Mouse (Mus musculus): ENCODE data around the gene Gm37240.
A peak's percentile ranks its signal among the peaks of the same experiment; 100 is the strongest.

Gm37240 gene

DNA sequence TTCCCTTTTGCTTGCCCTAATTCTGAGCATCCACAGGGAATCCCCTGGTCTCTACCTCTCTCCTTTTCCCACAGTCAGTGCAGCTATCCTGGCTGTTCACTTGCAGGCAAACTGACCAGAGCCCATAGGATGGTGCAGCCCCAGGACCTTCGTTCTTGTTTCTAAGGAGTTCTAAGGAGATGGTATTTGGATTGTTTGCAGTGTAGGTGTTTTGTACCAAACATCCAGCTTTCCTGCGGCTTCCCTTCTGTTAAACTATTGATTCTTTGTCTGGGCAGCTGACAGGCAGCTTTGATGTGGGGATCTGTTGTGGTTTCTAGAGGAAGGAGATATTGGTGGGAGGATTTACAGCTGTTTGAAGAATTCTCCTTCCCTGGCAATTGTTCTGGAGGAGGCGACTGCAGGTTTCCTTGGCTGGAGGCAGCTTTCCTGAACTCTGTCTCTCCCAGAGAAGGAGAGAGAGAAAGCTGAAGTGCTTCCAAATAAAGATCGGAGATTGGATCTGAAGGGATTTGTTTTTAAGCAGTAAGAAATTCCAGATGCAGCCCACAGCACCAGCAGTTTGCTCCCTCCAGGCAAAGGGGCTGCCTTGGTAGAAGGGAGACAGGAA is 573.6 kb downstream of the Gm37240 start:
- DNase-seq: no peak

DNA sequence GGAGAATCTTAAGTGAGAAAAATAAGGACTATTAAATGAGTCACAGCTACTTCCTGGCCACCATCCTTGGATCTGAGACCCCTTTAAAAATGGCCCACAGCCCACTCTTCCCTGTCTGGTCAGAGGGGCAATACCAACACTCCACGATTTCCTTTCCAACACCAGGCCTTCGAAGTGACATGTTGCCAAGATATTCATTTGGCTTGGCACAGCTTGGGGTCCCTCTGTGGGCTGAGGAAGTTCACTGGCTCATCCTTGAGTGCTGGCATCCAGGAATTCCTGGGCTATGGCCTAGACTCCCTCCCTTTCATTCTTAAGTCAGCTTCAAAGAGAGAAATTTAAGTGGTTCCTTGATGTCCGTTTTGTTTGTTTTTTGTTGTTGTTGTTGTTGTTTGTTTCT is 576.1 kb downstream of the Gm37240 start:
- no peak for DNase-seq

DNA sequence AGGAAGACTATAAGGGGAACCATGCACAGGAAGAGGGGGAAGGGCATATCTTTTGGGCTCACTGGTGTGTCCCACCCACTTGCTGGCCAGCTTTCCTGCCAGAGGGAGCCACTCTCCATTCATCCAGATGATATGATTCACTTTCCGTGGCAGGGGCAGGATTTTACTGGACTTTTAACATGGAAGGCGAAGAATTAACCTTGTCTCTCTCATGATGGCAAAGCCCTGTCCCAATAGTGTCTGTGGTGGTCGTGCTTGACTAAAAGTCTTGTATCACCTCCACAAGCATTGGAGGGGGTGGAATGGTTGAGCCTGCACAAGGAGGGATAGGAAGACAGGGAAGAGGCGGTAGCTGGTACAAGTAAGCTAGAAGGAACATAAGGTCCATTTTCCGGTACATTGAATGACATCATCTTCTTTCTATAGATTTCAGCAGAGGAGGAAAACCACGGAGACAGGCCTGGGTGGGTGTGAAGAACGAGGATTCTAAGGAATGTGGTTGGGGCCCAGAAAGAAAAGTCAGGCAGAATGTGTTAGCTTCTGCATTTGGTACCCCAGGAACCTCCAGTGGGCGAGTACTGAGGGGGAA is 576.8 kb downstream of the Gm37240 start:
- no peak for DNase-seq

DNA sequence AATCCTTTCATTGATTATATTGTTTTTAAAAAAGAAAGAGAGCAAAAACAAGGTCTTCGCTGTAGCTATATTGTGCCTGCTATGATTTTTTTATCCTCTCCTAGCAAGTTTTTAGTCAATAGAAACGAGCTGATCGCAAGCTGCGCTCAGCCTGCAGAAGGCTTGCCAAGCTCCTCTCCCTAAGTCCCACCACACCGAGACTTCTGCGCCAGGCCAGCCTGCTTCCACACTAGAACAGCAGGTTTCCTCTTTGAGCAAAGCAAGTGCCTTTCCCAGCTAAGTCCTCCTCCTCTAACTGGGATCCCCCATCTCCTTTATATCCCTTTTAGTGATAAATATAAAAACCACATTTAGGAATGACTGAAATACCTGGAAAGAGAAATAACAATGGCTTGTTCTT is 578.1 kb downstream of the Gm37240 start:
- no peak for DNase-seq

DNA sequence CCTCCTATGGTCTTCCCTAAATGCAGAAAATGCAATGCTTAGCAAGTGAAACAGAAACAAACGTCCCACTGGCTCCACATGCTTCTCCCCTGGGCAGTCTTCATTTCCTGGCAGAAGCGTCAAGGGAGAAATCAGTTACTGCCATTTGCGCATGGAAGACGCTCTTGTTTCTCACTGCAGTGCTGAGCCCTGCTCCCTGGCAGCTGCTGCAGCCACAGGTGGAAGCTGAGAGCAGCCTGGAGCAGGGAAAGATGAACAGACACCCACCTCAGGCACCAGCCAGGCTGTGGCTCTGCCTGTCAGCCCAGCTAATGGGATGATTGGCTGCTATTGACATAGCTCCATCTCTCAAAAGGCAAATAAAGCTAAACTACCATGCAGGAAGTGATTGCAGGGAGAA is 578.6 kb downstream of the Gm37240 start:
- DNase-seq: no peak

DNA sequence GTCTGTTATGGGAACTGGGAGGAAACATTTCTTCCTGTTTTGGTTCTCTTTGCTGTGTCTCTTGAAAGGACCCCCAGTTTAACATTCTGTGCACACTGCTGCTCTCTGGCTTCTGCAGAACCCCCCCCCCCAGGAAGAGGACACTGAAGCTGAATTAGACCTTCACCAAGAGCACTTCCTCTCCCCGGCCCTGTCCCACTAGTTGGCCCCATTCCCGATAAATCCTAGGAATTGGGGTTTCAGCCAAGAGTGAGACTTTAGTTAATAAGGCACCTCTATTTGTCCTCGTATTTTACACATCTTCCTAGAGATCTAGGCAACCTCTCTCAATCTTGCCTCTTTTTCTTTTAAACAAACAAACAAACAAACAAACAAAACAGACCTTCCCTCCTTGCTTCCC is 585.5 kb downstream of the Gm37240 start:
- no peak for DNase-seq

DNA sequence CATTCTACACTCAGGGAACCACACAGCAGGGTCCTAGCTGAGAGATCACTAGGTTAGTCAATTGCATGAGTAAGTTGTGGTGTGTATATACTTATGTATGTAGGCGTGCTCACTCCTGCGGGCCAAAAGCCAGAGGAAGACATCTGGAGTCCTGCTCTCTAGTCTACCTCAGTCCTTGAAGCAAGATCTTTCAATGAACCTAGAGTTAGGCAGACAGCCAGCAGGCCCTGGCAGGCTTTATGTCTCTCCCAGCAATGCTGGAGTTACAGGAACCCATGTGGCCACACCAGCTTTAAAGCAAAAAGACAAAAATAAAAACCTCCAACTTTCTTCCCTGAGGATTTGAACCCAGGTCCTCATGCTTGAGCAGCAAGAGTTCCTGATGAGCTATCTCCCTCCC is 586.0 kb downstream of the Gm37240 start:
- no peak for DNase-seq

DNA sequence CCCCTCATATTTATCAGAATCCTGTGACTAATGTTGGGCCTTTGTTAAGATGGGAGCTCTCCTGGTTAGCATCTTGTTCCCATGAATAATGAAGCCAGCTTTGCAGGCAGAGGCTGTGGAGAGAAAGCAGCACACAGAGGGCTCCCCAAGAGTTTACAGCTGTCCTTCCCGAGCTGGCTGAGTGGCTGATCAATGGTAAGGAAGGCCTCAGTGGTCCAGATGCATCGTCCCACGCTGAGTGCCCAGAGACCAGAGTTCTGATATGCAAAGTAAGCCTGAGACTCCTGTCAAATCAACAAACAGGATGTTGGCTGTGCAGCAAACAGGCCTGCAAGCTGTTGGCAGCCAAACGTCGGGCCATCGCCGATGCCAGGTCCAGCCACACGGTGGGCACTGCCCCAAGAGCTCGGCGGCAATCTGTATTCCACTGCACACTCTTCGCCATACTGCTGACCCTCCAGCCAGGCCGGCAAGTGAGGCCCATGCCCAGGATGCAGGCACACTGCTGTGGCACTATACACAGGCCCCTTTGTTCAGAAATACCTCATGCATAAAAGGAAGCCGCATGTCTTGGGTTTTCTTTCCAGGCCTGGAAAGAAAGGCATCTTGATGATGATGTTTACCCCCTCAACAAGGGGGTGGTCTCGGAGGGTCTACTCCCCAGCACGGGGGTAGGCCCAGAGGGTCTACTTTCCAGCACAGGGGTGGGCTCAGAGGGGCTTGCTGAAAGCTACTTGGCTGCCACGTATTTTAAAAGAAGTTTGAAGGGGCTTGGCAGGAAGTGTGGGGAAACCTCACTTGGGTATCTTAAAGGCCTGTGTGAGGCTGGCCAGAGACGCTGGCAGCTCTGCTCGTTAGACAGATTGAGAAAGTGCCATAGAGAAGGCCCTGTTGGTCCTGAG is 587.4 kb downstream of the Gm37240 start:
- no peak for DNase-seq

DNA sequence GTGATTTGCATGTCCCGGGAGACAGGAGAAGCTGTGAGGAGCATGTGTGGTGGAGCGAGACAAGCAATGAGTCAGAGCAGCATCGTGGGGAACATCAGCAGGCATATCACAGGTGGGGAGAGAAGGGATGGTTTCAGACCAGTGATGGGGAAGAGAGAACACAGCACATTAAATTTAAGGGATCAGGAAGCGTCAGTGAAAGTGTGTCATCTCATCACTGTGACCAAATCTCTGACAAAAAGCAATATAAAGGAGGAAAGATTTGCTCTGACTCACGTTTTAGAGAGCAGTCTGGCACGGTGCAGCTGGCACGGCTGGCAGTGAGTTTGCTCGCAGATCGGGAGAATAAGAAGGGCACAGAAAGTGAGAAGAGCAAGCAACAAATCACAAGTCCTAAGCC is 592.1 kb downstream of the Gm37240 start:
- no peak for DNase-seq

DNA sequence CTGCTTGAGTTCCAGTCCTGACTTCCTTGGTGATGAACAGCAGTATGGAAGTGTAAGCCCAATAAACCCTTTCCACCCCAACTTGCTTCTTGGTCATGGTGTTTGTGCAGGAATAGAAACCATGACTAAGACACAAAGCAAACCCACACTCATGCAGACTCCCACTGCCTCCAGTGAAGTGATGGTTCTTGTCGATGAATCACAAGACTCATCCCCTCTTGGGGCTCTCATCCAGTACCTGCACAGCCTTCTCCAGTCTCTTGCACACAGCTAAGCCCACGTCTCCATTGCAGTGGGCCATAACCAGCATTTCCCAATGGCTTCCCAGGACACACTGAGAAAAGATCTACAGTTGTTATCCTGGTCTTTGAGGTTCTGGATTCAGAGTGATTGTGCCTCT is 599.7 kb downstream of the Gm37240 start:
- DNase-seq: no peak

DNA sequence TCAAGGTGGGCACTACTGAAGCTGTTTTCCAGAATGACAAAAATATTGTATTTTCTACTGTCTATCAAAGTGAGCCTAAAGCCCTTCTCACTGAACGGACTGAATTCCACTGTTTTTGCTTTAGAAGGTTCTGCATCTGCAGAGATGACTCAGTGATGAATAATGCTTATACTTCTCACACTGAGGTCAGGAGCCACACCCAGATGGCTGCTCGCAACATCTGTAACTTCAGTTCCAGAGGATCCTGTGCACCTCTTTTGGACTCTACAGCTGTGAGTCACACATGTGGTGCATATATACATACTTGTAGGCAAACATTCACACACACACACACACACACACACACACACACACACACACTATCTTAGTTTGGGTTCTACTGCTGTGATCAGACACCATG is 602.8 kb downstream of the Gm37240 start:
- DNase-seq: no peak

DNA sequence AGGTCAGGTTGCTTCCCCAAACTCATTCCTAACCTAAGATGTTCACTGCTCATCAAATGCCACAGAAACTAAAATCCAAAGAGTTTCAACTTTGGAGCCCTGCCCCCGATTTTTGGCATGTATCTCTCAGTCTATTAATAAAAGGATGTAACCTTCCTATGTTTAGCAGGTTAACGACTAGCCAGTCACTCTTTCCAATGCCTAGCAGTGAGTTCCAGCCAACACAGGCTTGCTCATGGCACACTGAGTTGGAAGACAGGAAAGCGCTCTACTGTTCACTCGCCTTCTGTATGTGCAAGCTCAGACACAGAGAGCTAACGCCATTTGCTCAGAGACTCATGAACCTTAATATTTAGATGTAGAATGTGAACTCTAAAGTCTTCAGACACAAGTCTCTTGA is 604.5 kb downstream of the Gm37240 start:
- DNase-seq: no peak

DNA sequence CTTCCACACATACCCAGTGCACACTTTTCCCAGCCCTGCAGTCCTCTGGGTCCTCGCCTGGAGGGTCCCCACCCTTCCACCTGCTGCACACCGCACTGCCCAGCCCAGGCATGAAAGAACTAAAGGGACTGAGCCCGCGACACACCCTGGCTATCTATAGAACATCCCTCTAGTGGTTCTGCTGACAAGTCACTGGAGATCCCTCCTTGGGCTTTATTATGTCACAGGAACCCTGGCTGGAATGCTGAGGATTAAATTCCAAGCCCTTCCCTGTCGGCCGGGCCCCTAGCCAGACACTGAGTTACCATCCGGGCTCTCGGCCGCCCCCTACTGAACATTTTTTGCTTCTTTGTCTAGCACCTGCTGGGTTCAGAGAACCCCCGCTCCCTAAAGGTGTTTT is 612.2 kb downstream of the Gm37240 start:
- DNase-seq: peak; percentile 28

DNA sequence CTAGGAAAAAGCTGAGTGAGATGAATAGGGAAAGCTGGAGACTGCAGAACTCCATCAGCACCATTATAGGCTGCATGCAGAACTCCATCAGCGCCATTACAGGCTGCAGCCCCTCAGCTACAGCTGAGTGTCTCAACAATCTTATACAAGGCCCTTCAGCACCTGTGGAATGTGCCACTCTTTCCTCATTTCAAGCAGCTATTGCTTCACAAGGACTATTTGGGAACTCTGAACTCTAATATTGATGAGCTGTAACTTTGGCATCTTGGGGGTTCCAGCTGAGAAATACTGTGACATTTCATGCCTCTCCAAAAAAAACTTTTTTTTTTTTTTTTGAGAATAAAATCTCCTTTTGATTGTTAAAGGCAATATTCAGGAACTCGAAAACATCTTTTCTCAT is 615.8 kb downstream of the Gm37240 start:
- no peak for DNase-seq

DNA sequence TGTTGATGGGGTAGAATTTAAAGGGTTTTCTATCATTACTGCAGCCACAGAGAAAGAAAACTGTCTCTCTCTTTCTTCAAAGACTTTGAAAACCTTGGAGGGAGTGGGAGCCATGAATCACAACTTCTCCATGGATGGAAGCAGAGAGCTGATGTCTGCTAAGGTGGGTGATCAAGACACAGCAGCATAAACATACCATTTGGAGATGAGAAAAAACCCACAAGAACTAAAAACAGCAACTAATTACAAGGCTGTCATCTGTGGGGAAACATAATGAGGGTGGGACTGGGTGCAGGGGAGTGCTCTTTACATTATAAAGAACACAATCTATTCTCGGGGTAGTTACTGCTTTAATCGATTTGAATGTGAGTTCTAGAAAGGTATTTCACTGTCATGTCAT is 622.4 kb downstream of the Gm37240 start:
- no peak for DNase-seq

DNA sequence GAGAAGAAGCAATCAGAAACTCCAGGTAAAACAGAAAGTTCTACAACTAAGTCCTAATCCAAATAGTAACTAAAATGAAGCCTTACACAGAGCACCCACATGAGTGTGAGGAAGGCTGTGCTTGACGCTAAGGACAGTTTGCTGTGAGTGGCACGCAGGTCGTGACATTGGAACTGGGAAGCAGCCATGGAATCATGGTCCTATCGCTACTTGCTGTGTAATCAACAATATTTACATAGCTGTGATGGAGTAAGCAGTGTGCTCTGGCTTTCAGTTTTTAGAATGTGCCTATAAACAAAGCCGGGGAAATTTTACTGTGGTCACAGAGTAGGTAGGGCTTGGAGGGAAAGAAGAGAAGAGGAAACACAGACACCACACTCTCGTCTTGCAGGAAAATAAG is 622.8 kb downstream of the Gm37240 start:
- DNase-seq: no peak

DNA sequence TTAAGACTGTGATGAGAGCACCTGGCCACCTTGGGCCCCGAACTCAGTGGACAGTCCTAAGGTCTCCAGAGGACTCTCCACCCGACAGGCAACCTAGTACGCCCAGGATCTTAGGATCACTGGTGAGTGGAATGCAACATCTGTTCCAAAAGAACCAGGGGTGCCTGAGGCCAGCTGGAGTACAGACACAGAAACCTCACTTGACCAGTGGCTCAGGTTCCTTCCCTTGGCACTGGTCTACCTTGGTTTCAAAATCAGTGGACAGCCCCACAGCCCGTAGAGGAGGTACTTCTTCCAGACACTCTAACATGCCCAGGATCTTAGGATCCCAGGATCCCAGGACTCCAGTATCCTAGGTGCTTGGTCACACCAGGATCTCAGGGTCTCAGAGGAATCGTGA is 632.8 kb downstream of the Gm37240 start:
- no peak for DNase-seq

DNA sequence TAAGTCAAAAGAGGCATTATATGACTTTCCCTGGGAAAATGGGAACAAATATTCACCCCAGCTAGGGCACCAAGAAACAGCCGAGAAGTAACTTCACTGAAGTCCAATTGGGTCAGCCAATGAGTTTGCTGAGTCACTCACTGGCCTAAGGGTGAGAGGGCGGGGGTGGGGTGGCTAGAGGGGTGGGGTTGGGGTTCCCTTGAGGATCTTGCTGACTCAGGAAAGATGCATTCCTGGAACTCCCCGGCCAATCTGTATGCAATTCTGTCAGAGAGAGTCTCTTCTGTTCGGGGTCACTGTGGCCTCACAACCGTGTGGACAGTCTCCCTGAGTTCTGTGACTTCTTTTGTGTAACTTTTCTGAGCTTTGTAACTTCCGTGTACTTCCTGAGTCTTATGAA is 635.7 kb downstream of the Gm37240 start:
- DNase-seq: no peak

DNA sequence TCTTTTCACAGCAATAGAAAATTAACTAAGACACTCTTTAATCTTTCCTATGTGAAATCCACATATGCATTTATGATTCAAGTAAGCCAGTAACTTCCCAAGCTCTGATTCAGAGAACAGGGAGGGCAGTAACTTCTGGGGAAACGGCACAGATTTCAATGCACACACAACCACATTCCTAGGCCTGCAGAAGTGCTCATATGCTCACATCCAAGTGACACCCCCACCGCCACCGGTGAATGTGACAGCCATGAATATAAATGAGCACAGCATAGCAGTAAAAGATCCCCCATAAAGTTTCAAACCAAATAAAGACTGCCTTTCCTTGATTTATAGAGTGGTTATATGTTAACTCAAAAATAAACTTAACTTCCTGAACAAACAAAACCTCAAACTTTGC is 641.2 kb downstream of the Gm37240 start:
- DNase-seq: no peak

DNA sequence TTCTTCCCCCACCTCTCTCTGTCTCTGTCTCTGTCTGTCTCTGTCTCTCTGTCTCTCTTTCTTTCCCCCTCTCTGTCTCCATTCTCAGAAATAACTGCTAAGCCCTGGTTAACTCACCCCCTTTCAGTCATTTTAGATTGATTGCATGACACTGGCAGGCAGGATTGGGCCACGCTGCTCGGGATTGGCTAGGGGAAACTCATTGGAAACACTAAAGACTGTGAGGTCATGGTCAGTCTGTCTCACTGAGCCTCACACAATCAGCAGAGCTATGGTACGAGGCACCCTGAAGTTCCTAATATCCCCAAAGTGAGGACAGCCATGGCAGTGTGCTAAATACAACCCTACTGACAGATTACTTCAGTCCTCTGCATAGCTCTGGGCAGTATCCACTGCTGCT is 650.8 kb downstream of the Gm37240 start:
- no peak for DNase-seq

DNA sequence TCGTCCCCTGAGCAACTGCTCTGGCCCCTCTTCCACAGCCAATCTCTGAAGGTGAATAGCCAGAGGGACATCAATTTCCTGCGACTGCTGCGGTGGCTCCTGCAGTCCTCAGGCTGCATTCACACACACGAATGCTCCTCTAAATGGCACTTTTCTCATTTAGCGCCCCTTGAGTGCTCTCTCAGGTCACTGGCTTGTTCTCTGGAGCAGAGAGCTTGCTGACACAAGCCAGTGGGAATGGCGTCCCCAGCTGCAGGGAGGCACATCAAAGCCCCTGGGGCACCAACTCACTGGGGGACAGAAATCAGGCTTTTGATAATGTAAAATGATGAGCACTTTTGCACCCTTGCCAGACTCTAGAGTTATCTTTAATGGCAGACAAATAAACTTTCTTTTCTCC is 654.5 kb downstream of the Gm37240 start:
- no peak for DNase-seq

DNA sequence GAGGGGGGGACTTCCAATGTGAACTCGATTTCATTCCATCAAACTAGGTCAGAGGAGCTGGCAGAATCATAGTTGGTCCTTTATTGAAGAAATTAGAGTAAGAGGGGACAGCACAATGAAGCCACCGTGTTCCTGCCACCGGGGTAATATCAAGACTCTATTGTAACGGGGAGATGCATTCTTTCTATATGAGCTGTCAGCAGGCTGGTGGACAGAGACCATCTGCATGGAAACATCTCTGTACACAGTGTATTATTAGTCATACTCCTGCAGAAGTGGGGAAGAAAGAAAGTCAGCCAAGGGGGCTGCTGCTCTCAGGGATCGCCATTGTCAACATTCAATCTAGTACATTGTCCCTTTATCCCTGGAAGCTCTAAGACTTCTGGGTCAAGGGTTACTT is 665.3 kb downstream of the Gm37240 start:
- no peak for DNase-seq

DNA sequence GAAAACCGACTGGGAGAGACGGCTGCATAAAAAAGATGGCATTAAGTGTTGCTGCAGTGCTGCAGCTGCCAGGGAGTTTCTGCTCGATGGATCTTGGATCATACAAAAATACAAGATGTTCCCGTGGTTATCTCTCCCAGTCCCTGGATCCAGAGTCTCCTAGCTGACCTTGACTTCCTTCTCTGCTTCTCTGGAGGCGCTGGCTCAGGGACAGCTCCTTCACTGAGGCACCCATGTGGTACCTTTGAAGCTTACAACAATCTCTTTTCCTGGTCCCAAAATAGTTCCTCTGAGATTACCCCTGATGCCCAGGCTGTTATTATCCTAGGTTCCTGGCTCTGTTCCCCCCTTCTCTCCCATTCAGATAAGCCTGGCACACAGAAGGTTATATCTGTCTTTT is 672.4 kb downstream of the Gm37240 start:
- DNase-seq: no peak

DNA sequence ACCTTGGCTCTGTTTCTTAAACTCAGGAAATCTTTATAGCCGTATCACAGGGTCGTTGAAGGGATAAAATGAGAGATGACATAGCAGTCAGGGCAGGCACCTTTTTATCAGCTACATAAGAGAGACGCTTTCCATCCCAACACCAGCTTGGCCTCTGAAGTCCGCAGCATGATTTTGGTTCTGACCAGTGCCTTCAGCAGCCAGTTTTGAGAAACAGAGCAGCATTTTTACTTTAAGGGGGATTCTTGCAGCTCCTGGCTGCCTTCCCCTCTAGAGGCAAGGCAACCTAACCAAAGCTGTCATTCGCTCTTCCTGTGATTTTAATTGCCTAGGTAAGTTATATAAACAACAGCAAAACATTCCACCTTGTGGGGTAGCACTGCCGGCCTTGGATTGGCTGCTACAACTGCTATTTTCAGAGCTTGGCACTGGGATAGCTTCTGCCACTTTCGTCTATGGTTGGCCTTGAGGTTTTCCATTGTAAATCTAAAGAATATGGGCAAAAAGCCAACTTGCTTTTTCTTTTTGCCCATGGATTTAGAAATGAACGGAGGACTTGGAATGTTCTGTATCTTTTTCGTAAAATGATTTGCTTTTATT is 674.5 kb downstream of the Gm37240 start:
- DNase-seq: no peak

Measured in thymus, postnatal 14 days (tissue).